Mouse (Mus musculus) kidney, adult 2 months (tissue): ENCODE results near the gene Tpcn1. TPM values are rescaled to one million over a fixed set of nuclear protein-coding genes. Genes with fewer than 3 reads are reported as not detected.

Source experiments
- DNase-seq: peaks from one replicate; pipeline ENCODE4 v3.0.0; 2021
- H3K27ac ChIP-seq: fragments of 200-500 bp; 2 replicates; pipeline ENCODE4 v1.5.1; 2012; ENCODE audit warnings: low read depth, low read length, control low read depth, inconsistent platforms; ENCODE audit not compliant: insufficient read depth
- H3K27me3 ChIP-seq: fragments of 200-500 bp; replicated peaks from 2 replicates; pipeline ENCODE4 v1.6.1; 2012; ENCODE audit warnings: mild to moderate bottlenecking, moderate library complexity, low read length, inconsistent platforms; ENCODE audit not compliant: control insufficient read depth, insufficient read depth
- H3K36me3 ChIP-seq: fragments of 200-500 bp; 2 replicates; pipeline ENCODE4 v1.6.1; 2012; ENCODE audit warnings: mild to moderate bottlenecking, moderate library complexity, low read length, inconsistent platforms; ENCODE audit not compliant: control insufficient read depth, insufficient read depth
- H3K4me1 ChIP-seq: fragments of 200-500 bp; 2 replicates; pipeline ENCODE4 v1.6.1; 2011; ENCODE audit warnings: low read length; ENCODE audit not compliant: control insufficient read depth, insufficient read depth
- H3K4me3 ChIP-seq: fragments of 200-500 bp; 2 replicates; pipeline ENCODE4 v1.5.1; 2011; ENCODE audit warnings: mild to moderate bottlenecking, low read depth, low read length, control low read depth; ENCODE audit not compliant: insufficient read depth
- CTCF ChIP-seq: fragments of 200-500 bp; conservative IDR thresholded peaks from 2 replicates; pipeline ENCODE4 v1.5.1; 2011; ENCODE audit warnings: low read depth, mild to moderate bottlenecking, control low read depth, low read length, moderate library complexity, mixed read lengths; ENCODE audit not compliant: insufficient read depth, insufficient read length
- POLR2A ChIP-seq: fragments of 200-500 bp; IDR thresholded peaks from one replicate; pipeline ENCODE4 v1.6.1; 2011; ENCODE audit warnings: low read depth, low read length, control low read depth
- WGBS: fragments of 180-500 bp; shearing (Covaris S2); methylation state at CpG from one replicate; pipeline ENCODE4 v1.1.7; 2018; 5-methylcytosine and 5-hydroxymethylcytosine counted together
- polyA plus RNA-seq: library from polyadenylated mRNA; depleted of rRNA; stranded (reverse); fragments of >200 nt; gene quantifications from 2 replicates; pipeline ENCODE4 v1.2.3, GENCODE M21; 2012

The Tpcn1 gene
- polyA plus RNA-seq, 1 experiment = 216 TPM

DNA sequence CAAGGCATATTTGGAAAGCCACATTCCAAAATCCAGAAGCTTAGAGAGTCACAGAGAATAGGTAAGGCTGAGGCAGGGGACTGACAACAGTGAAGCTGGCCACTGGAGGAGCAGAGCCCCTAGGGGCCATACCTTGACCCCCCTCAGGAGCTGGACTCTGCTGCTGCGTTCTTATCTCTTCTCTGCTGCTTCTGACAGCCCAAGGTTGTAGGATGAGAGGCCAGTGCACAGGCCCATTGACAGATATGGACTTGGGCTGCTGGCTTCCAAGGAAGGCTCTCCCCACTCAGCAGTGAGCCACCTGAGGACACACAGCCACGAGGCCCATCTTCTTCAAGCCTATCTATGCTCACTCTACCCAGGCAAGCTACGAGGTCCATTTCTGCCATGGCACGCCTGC is 19.5 kb downstream of the Tpcn1 start:
- Histone ChIP-seq H3K4me3 (no peak overlapping the region), H3K27me3 (no peaks in the 10 kb centered on the region), H3K4me1 (peaks cover 72% of the 10 kb centered on the region), H3K27ac (no peak overlapping the region), H3K36me3 (no peaks in the 10 kb centered on the region)
- 79% methylated on average over 4 of the region's 4 CpGs for WGBS
- TF ChIP-seq CTCF (no peak), POLR2A (no peak)
- no peak for DNase-seq

- H3K4me1 ChIP-seq = peaks cover 74% of the 10 kb centered on the region
- DNase-seq = peak; percentile 57
- H3K27me3 ChIP-seq = no peaks in the 10 kb centered on the region
- no peaks in the 10 kb centered on the region for H3K36me3 ChIP-seq
- TF ChIP-seq CTCF = no peak
- no peak for TF ChIP-seq POLR2A
- 50% methylated on average over 9 of the region's 9 CpGs for WGBS
- peak overlapping the region; percentile 19; the same call in 1 of the 2 replicates for H3K27ac ChIP-seq
- H3K4me3 ChIP-seq = no peak overlapping the region
Observed at GRCm38 (mm10) chr5:120568336-120568768, 20.1 kb downstream of the Tpcn1 start.

- Histone ChIP-seq H3K4me3 (no peak overlapping the region), H3K36me3 (no peaks in the 10 kb centered on the region), H3K27ac (peak overlapping the region; percentile 43), H3K4me1 (peaks cover 78% of the 10 kb centered on the region), H3K27me3 (no peaks in the 10 kb centered on the region)
- TF ChIP-seq CTCF (no peak), POLR2A (no peak)
- 46% methylated on average over 14 of the region's 14 CpGs for WGBS
- DNase-seq = no peak
Observed at GRCm38 (mm10) chr5:120567761-120568211, 20.7 kb downstream of the Tpcn1 start.

DNA sequence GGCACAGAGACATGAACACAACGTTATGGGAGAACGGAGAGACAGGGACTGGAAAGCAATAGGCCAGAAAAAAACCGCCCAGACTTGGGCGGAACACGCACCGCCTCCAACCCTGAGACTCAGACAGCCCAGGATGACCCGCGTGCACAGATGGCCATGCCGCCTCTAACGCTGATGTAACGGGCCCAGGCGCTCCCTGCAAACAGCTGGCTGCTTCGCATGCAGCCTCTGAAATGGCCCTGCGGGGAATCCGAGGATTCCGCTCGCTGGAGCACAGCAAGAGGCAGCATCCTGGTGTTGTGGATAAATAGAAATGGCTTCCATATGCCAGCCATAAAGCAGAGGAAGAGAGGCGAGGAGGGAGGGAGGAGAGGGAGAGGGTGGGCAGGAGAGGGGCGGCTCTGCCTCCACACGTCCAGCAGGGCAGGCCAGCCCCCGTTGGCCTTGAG is 21.2 kb downstream of the Tpcn1 start:
- TF ChIP-seq POLR2A (no peak), CTCF (no peak)
- peak overlapping the region; percentile 66 for H3K27ac ChIP-seq
- peaks cover 79% of the 10 kb centered on the region for H3K4me1 ChIP-seq
- H3K36me3 ChIP-seq = no peaks in the 10 kb centered on the region
- DNase-seq = no peak
- 37% methylated on average over 21 of the region's 21 CpGs for WGBS
- H3K4me3 ChIP-seq = no peak overlapping the region
- H3K27me3 ChIP-seq = no peaks in the 10 kb centered on the region

GRCm38 (mm10) chr5:120566681-120567252 is 21.7 kb downstream of the Tpcn1 start:
- DNase-seq = peak; percentile 74

DNA sequence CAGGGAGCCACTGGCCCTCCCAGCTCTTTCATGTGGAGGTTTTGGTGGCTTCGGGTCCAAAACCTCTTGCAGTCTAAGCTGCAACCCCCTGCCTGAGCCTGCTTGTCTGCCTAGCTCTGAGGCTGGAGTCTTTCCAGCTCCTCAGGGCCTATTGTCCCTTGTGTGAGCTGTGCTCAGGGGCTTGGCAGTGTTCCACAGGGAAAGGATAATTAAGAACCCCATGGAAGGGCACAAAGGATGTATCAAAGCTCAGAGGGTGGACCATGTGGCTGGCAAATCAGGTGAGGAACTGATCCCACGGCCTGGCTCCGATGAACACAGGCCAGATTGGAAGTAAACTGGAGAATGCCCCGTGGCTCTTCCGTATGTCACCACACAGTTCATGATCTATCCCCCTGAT is 22.4 kb downstream of the Tpcn1 start:
- WGBS = 36% methylated on average over 5 of the region's 5 CpGs
- Histone ChIP-seq H3K4me1 (peaks cover 75% of the 10 kb centered on the region), H3K4me3 (no peak overlapping the region), H3K36me3 (no peaks in the 10 kb centered on the region), H3K27ac (peak overlapping the region; percentile 66), H3K27me3 (no peaks in the 10 kb centered on the region)
- no peak for TF ChIP-seq CTCF
- no peak for TF ChIP-seq POLR2A
- DNase-seq = peak; percentile 89

More at GRCm38 (mm10) chr5:120566681-120567252, 21.7 kb downstream of the Tpcn1 start:
- Histone ChIP-seq H3K36me3 (no peaks in the 10 kb centered on the region), H3K27me3 (no peaks in the 10 kb centered on the region), H3K4me1 (peaks cover 79% of the 10 kb centered on the region), H3K4me3 (no peak overlapping the region), H3K27ac (peak overlapping the region; percentile 66)
- WGBS = 18% methylated on average over 9 of the region's 9 CpGs
- TF ChIP-seq POLR2A = no peak
- no peak for TF ChIP-seq CTCF

- peak overlapping the region; percentile 66 for H3K27ac ChIP-seq
- 34% methylated on average over 15 of the region's 15 CpGs for WGBS
- TF ChIP-seq POLR2A (no peak), CTCF (no peak)
- H3K4me1 ChIP-seq = peaks cover 68% of the 10 kb centered on the region
- H3K27me3 ChIP-seq = no peaks in the 10 kb centered on the region
- peak; percentile 65 for DNase-seq
- no peak overlapping the region for H3K4me3 ChIP-seq
- H3K36me3 ChIP-seq = no peaks in the 10 kb centered on the region
Observed at GRCm38 (mm10) chr5:120565171-120565905, 23.1 kb downstream of the Tpcn1 start.
